Mouse (Mus musculus) lung, postnatal 0 days (tissue): Measurements from ENCODE around the gene Vps18.

ENCODE experiments used
- CTCF ChIP-seq: IDR thresholded peaks from 2 replicates; pipeline ENCODE4 v1.5.1; 2016; ENCODE audit warnings: antibody characterized with exemption, mild to moderate bottlenecking
- EP300 ChIP-seq: IDR thresholded peaks from 2 replicates; pipeline ENCODE4 v1.6.1; 2016; ENCODE audit warnings: antibody characterized with exemption, mild to moderate bottlenecking, control low read depth

DNA sequence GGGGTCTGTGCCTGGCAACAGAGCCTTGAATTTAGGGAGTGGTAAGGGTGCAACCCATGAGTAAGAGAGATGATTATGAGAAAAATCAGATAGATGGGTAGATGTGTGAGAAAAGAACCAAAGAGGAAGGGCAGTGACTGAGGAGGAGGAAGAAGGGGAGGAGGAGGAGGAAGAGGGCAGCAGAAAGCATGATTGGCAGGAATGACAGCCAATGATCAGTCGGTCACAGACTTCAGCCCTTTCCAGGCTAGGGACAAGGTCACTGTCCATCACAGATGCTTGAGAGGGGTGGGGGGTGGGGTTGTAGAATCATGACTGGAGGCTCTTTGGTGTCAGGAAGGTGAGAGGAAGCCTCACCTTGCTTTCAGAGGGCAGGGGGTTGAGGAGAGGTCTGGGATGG lies 28.0 kb upstream of the Vps18 start:
- TF ChIP-seq CTCF (no peak), EP300 (no peak)
